Mouse (Mus musculus) limb, embryonic 10.5 days (tissue): ENCODE data around the gene Ogdhl. TPM values are rescaled to one million over a fixed set of nuclear protein-coding genes. Genes with fewer than 3 reads are reported as not detected.
"Not testable (repeated sequence)": the region's sequence is repeated elsewhere in the genome, so short reads cannot be mapped to it uniquely, and the experiment has no call there.

Source experiments
- DNase-seq: peaks from one replicate; pipeline ENCODE4 v3.0.0-alpha.2; 2017; ENCODE audit warnings: low spot score
- H3K27ac ChIP-seq: fragments of 300-500 bp; sonication (generic); 2 replicates; pipeline ENCODE4 v1.5.1; 2016; ENCODE audit warnings: mild to moderate bottlenecking
- H3K27me3 ChIP-seq: fragments of 300-500 bp; sonication (generic); 2 replicates; pipeline ENCODE4 v1.6.1; 2016; ENCODE audit warnings: low read depth, mild to moderate bottlenecking; ENCODE audit not compliant: poor library complexity, severe bottlenecking
- H3K36me3 ChIP-seq: fragments of 300-500 bp; sonication (generic); 2 replicates; pipeline ENCODE4 v1.6.1; 2016; ENCODE audit warnings: mild to moderate bottlenecking, moderate library complexity
- H3K4me1 ChIP-seq: fragments of 300-500 bp; sonication (generic); 2 replicates; pipeline ENCODE4 v1.6.1; 2016
- H3K4me3 ChIP-seq: fragments of 300-500 bp; sonication (generic); 2 replicates; pipeline ENCODE4 v1.5.1; 2016; ENCODE audit warnings: mild to moderate bottlenecking, moderate library complexity
- H3K9me3 ChIP-seq: fragments of 300-500 bp; sonication (generic); replicated peaks from 2 replicates; pipeline ENCODE4 v1.6.1; 2016; ENCODE audit warnings: mild to moderate bottlenecking
- WGBS: fragments of 180-500 bp; shearing (Covaris S2); methylation state at CpG from one replicate; pipeline ENCODE4 v1.1.7; 2016; 5-methylcytosine and 5-hydroxymethylcytosine counted together
- polyA plus RNA-seq: library from polyadenylated mRNA; unstranded; fragments of >200 nt; fragmentation: Nextera tagmentation; extraction: Ambion mirVana; gene quantifications from 2 replicates; pipeline ENCODE4 v1.2.1, GENCODE M21; 2016

The Ogdhl gene
- polyA plus RNA-seq, 1 experiment from 2014 or later: 21.1 TPM

GRCm38 (mm10) chr14:32341823-32342222, 20.0 kb downstream of the Ogdhl start:
- no peak for DNase-seq
- Histone ChIP-seq H3K4me3 (no peak overlapping the region), H3K9me3 (no peaks in the 10 kb centered on the region), H3K27me3 (no peaks in the 10 kb centered on the region), H3K4me1 (no peaks in the 10 kb centered on the region), H3K27ac (no peak overlapping the region), H3K36me3 (peaks cover 87% of the 10 kb centered on the region)
- WGBS: 95% methylated on average over 7 of the region's 7 CpGs

GRCm38 (mm10) chr14:32344176-32344575, 22.4 kb downstream of the Ogdhl start:
- Histone ChIP-seq H3K4me1 (no peaks in the 10 kb centered on the region), H3K36me3 (peaks cover 81% of the 10 kb centered on the region), H3K27ac (no peak overlapping the region), H3K4me3 (no peak overlapping the region), H3K27me3 (no peaks in the 10 kb centered on the region), H3K9me3 (no peaks in the 10 kb centered on the region)
- 94% methylated on average over 7 of the region's 7 CpGs for WGBS
- DNase-seq: no peak

DNA sequence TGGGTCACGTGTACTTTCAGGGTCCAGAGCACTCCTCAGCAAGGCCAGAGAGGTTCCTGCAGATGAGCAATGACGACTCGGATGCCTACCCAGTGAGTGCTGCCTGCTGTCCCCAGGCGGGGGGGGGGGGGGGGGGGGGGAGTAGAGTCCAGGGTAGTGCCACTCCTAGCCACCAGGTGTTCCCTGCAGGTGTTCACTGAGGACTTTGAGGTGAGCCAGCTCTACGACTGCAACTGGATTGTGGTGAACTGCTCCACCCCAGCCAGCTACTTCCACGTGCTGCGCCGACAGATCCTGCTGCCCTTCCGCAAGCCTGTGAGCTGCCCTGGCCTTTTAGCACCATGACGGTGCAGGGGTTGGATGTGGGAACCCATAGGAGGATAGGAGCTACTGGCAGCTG, 22.9 kb downstream of the Ogdhl start:
- 77% methylated on average over 10 of the region's 10 CpGs for WGBS
- peaks cover 76% of the 10 kb centered on the region for H3K36me3 ChIP-seq

DNA sequence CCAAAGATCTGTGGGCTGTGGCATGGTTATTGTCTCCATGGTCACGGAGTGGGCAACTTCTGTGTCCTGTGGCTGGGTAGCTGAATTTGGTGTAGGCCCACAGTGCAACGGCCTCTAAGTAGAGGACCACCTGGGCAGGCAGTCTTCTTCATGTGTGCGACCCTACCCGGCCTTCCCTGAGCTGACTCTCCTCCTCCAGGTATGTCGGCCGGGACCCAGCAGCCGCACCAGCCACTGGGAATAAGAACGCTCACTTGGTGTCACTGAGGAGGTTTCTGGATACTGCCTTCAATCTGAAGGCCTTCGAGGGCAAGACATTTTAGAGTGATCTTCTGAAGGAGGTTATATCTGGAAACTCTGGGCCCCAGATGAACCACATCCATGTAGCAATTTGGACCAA, 25.5 kb downstream of the Ogdhl start:
- Histone ChIP-seq H3K4me1 (no peaks in the 10 kb centered on the region), H3K9me3 (no peaks in the 10 kb centered on the region), H3K27ac (no peak overlapping the region), H3K4me3 (no peak overlapping the region), H3K36me3 (peaks cover 51% of the 10 kb centered on the region), H3K27me3 (no peaks in the 10 kb centered on the region)
- WGBS: 99% methylated on average over 9 of the region's 9 CpGs
- DNase-seq: no peak

More for the DNA sequence above, 22.9 kb downstream of the Ogdhl start:
- no peaks in the 10 kb centered on the region for H3K4me1 ChIP-seq
- H3K9me3 ChIP-seq: no peaks in the 10 kb centered on the region
- H3K27me3 ChIP-seq: no peaks in the 10 kb centered on the region
- no peak overlapping the region for H3K4me3 ChIP-seq
- no peak overlapping the region for H3K27ac ChIP-seq
- no peak for DNase-seq

- H3K9me3 ChIP-seq, H3K27ac ChIP-seq: not testable (repeated sequence)
- WGBS: 33% methylated on average over 6 of the region's 6 CpGs
Observed at GRCm38 (mm10) chr14:32351181-32351920, 29.5 kb downstream of the Ogdhl start.

GRCm38 (mm10) chr14:32364359-32364758, 42.5 kb downstream of the Ogdhl start:
- H3K36me3 ChIP-seq: no peaks in the 10 kb centered on the region
- H3K9me3 ChIP-seq: no peaks in the 10 kb centered on the region
- 51% methylated on average over 7 of the region's 7 CpGs for WGBS
- H3K4me1 ChIP-seq: no peaks in the 10 kb centered on the region; the same call in 1 of the 2 replicates
- no peak overlapping the region for H3K27ac ChIP-seq
- no peak for DNase-seq
- H3K4me3 ChIP-seq: no peak overlapping the region
- H3K27me3 ChIP-seq: no peaks in the 10 kb centered on the region

More at GRCm38 (mm10) chr14:32351181-32351920, 29.5 kb downstream of the Ogdhl start:
- not testable (repeated sequence) for H3K27me3 ChIP-seq, H3K4me3 ChIP-seq, H3K4me1 ChIP-seq, DNase-seq
- peaks cover 17% of the 10 kb centered on the region for H3K36me3 ChIP-seq

DNA sequence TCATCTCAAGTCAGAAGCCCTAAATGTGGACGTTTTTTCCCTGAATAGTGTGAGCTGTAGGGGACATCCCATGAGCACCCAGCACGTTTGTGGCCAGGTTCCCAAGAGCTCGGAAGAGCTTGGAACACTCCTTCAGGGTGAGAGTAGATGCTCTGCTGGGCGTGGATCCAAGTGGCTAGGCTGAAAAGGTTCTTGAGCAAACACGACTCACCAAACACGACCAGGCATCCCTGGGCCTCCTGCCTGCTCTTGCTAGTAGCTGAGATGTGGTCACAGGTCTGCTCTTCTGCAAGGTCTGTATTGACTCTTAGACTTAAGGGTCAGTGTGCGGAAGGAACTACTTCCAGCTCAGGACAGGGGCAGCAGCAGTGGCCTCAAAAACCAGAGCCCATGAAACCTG, 47.9 kb downstream of the Ogdhl start:
- 78% methylated on average over 7 of the region's 7 CpGs for WGBS

DNA sequence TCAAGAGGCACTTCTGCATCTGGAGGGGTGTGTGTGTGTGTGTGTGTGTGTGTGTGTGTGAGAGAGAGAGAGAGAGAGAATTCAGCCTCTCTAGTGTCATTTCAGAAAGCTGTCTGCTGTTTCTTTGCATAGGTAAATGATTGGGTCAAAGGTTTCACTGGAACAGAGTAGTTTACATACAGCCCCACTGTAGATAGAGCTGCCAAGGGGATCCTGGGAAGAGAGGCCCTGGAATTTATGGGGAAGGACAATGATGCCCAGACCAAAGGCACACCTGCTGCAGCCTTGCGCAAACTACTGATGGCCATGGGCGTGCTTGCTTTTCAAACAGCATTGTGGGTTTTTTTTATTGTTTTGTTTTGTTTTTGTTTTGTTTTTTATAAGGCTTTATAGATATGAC, 50.7 kb downstream of the Ogdhl start:
- Histone ChIP-seq H3K9me3 (no peaks in the 10 kb centered on the region), H3K4me1 (no peaks in the 10 kb centered on the region), H3K4me3 (no peak overlapping the region), H3K27me3 (peaks cover under 1% of the 10 kb centered on the region; the same call in 1 of the 2 replicates), H3K27ac (no peak overlapping the region), H3K36me3 (no peaks in the 10 kb centered on the region)
- DNase-seq: no peak
- 95% methylated on average over 2 of the region's 2 CpGs for WGBS

More for the DNA sequence above, 47.9 kb downstream of the Ogdhl start:
- Histone ChIP-seq H3K27ac (no peak overlapping the region), H3K36me3 (no peaks in the 10 kb centered on the region), H3K4me1 (no peaks in the 10 kb centered on the region; the same call in 1 of the 2 replicates), H3K4me3 (no peak overlapping the region), H3K9me3 (no peaks in the 10 kb centered on the region), H3K27me3 (no peaks in the 10 kb centered on the region)
- DNase-seq: no peak

GRCm38 (mm10) chr14:32379395-32380098, 57.7 kb downstream of the Ogdhl start:
- Histone ChIP-seq H3K4me1 (peaks cover 34% of the 10 kb centered on the region), H3K27me3 (peaks cover 60% of the 10 kb centered on the region), H3K36me3 (no peaks in the 10 kb centered on the region), H3K9me3 (no peaks in the 10 kb centered on the region), H3K27ac (no peak overlapping the region), H3K4me3 (peak overlapping the region; percentile 33)
- WGBS: 11% methylated on average over 22 of the region's 22 CpGs
- DNase-seq: peak; percentile 51

DNA sequence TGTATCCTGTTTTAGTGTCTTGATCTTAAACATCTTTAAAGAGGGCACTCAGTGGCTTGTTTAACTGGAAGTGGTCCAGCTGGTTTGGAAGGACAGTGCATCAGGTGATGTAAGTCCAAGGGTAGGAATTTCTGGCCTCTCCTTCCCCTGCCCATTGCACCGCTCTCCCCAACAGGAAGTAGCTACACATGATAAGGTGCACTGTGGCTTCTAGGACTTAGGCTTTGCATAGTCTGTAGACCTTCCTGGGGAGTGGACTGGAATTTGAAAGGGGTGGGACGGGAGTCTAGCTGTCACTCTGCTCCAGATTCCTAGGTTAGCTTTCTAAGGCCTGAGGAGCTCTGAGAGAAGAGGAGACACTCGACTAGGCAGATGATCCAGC, 58.3 kb downstream of the Ogdhl start:
- 0 out of 2 replicates have a peak overlapping the region, but pooled peaks have one; percentile 33 for H3K4me3 ChIP-seq
- no peak for DNase-seq
- peaks cover 34% of the 10 kb centered on the region for H3K4me1 ChIP-seq
- no peaks in the 10 kb centered on the region for H3K36me3 ChIP-seq
- H3K9me3 ChIP-seq: no peaks in the 10 kb centered on the region
- 49% methylated on average over 3 of the region's 3 CpGs for WGBS
- peaks cover 60% of the 10 kb centered on the region for H3K27me3 ChIP-seq
- H3K27ac ChIP-seq: no peak overlapping the region

DNA sequence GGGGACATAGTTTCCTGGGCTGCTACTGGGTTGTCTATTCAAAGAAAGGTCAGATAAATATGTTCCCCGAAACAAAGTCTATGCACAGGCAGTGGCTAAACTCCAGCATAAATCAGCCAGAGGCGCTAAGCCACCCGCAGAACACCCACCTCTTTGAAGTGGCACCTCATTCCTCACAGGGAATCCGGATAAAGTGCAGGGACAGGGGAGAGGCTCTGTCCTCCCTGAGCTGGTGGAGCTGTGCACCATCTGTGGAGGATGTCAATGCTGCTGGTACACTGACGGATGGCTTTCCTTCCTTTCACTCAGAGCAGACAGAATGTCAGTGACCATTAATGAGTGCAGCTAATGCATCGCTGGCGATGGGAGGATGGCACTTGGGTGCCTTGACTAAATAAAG, 59.2 kb downstream of the Ogdhl start:
- Histone ChIP-seq H3K36me3 (no peaks in the 10 kb centered on the region), H3K4me3 (no peak overlapping the region), H3K27me3 (peaks cover 60% of the 10 kb centered on the region), H3K27ac (no peak overlapping the region), H3K9me3 (no peaks in the 10 kb centered on the region), H3K4me1 (peaks cover 34% of the 10 kb centered on the region)
- no peak for DNase-seq
- WGBS: 14% methylated on average over 7 of the region's 7 CpGs

- Histone ChIP-seq H3K36me3 (no peaks in the 10 kb centered on the region), H3K4me1 (peaks cover 34% of the 10 kb centered on the region), H3K27ac (no peak overlapping the region), H3K9me3 (no peaks in the 10 kb centered on the region), H3K4me3 (no peak overlapping the region), H3K27me3 (peaks cover 63% of the 10 kb centered on the region)
- WGBS: 43% methylated on average over 15 of the region's 15 CpGs
- peak; percentile 39 for DNase-seq
Observed at GRCm38 (mm10) chr14:32381619-32382018, 59.8 kb downstream of the Ogdhl start.

DNA sequence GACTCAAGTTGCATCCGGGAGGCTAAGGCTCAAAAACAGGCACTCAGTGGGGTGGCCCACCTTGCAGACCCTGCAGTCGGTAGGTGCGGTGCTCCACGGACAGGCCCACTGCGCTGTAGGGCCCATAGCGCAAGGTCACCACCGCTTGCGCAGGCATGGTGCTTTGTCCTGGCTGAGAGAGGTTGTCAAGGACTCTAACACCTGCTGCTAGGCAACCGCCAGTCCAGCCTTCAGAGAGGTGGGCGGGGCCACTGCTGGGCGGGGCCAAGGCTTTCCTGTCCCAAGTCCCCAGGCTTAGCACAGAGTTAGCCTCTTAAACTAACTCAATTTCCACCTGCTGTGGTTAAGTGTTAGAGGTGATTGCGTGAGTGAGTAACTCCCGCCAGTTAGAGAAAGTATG, 66.4 kb downstream of the Ogdhl start, which contains the start of gene 1700024G13Rik:
1700024G13Rik (minus strand) TSS at position 196 of the 400 bp plus-strand sequence.
- H3K4me1 ChIP-seq: peaks cover 9% of the 10 kb centered on the region
- H3K27ac ChIP-seq: no peak within 1 kb of the TSS; the same call in 1 of the 2 replicates
- DNase-seq: peak; percentile 83
- H3K27me3 ChIP-seq: peaks cover 20% of the 10 kb centered on the region
- 1% methylated on average over 13 of the region's 13 CpGs for WGBS
- H3K9me3 ChIP-seq: no peaks in the 10 kb centered on the region
- peak within 1 kb of the TSS; percentile 23 for H3K4me3 ChIP-seq
- H3K36me3 ChIP-seq: no peaks in the 10 kb centered on the region
